Mouse (Mus musculus): ENCODE measurements around the gene Fam122a.
A peak's percentile ranks its signal among the peaks of the same experiment; 100 is the strongest.

Fam122a gene

GRCm38 (mm10) chr19:24476929-24477882, at the start of gene Fam122a:
Gene Fam122a, minus strand, starts transcription at chr19:24477356.
- peak; percentile 93 for DNase-seq (ENCODE audit: low spot score)

GRCm38 (mm10) chr19:24523476-24524313, 46.5 kb upstream of the Fam122a start:
- no peak for DNase-seq (ENCODE audit: low spot score)

DNA sequence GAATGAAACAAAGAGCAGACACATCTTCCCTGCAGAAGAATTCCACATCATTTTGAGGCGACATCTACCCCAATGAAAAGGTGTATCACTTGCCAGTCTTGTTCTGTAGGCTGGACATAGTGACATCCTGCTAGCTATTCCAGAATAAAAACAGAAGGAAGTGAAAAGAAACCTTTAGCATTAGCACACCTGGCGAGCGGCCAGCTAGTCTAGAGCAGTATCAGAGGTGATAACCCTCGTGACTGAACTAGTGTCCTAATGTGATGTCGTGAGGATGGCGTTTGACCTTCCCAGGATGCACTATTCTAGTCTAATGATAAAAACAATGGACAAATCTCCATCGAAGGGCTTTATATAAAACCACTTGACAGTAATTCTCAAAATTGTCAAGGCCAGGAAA, 44.8 kb upstream of the Fam122a start:
- no peak for DNase-seq (ENCODE audit: low spot score)

DNA sequence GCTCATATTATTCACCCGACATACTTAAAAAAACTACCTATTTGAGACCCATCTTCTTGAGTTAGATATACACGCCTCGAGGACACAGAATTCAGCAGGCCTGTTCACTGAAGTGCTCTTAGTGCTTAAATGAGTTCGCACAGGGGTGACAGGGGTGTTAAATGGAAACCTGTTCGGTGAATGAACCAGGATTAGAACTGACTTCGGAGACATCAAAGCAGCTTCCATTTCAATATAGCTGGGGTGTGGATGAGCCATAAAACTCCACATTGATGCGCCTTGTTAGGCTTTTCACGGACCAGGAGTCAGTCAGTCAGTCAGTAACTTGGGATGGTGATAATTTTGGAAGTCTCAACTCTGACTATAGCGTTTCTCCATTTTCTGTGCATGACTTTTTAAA, 44.0 kb upstream of the Fam122a start:
- DNase-seq (ENCODE audit: low spot score) = no peak

GRCm38 (mm10) chr19:24519732-24520409, 42.7 kb upstream of the Fam122a start:
- no peak for DNase-seq (ENCODE audit: low spot score)

DNA sequence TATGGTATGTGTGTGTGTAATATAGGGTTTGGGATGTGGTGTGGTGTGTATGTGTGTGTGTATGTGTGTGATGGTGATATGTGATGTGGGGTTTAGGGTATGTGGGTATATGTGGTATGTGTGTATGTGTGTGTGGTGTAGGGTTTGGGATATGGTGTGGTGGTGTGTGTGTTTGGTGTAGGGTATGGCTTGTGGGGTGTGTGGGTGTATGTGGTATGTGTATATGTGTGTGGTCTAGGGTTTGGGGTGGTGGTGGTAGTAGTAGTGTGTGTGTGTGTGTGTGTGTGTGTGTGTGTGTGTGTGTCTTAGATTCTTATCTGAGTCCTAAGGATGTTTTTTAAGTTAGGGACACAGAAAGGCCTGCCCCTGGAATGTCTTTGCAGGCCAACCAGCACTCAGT, 41.2 kb upstream of the Fam122a start:
- DNase-seq (ENCODE audit: low spot score) = no peak

GRCm38 (mm10) chr19:24517057-24517456, 39.9 kb upstream of the Fam122a start:
- DNase-seq (ENCODE audit: low spot score) = no peak

DNA sequence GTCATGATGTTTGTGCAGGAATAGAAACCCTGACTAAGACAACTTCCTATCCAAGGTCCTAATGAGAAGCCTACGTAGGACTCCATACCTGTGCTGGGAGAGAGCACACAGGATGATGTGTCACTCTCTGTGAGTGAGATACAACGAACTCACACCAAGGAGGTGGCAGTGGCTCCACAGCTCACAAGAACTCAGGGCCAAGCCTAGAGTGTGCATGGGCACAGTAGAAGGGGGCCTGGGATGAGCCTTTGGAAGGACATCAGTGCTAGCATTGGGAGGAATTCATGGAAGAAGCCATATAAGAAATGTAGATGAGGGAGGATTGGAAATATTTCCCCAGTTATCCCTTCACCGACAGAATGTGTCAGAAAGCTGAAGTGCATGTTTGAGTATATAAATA, 38.8 kb upstream of the Fam122a start:
- DNase-seq (ENCODE audit: low spot score) = no peak

DNA sequence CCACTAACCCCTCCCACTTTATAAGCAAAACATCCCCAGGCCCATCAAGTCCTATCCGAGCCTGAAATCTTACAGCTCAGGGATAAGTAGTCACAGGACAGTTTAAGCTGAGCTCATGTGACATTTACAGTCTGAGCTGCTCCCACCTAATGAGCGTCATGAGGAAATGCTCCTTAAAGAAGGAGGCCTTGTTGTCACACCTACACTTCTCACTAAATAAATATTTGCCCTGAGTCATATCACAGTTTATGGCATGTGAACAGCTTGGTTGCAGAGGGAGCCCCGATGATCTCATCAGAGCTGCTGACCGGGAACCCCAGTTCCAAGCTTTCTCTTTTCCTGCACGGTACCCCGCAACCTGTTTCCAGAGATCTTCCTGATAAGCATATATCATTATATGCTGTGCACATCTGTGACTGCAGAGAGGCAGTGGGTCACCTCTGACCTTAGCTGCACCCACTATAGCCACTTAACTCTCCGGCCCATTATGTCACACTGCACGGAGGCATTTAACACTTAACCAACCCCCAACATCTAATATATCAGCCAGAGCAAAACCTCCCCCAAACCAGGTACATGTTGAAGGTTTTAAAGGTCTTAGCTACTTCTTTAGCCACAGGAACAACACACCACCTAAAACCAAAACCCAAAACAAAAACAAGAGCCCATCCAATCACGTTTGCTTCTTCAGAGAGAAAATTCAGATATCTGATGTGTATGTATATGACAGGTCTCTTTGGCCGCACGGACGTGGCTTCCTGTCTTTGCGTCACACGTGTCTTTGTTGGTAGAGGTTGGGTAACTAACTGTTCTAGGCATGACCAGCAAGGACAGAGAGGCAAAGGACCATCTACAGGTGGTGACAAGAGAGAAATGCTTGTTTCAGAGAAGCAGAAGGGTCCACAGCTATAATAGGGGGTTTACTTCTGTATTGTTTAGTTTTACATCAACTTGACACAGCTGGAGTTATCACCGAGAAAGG, 37.8 kb upstream of the Fam122a start:
- no peak for DNase-seq (ENCODE audit: low spot score)

DNA sequence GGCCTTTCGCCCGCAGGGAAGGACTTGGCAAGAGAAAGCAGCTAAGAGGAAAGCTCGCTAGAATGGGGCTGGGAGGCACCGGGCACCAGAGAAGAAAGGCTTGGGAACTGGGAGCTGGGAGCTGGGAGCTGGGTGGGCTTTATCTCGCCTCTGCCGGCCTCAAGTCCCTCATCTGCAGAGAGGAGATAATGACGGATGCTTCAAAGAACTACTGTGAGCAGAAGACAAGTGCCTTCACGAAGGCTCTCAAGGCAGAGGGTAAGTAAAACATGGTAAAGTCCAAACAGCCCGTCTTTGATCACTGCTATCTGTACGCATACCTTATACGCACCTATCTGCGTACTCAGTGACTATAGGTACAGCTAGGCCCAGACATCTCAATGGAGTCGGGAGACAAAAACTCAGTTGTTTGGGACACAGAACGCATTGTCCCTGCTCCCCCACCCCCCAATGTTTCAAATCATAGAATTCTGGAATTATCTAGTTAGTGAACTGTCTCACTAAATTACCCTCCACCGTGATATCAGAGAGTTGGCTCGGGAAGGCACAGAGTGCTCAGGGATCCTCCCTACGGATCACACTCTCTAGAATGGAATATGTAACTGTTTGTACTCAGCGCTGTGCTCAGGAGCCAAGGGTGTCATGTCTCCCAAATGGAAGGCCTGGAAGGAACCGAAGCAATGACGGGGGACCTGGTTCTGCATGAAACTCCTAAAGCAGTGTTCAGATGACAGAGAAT, 36.1 kb upstream of the Fam122a start:
- no peak for DNase-seq (ENCODE audit: low spot score)

- DNase-seq (ENCODE audit: low spot score) = no peak
These were observed 34.8 kb upstream of the Fam122a start for GRCm38 (mm10) chr19:24511939-24512338.

GRCm38 (mm10) chr19:24509391-24509790, 32.2 kb upstream of the Fam122a start:
- no peak for DNase-seq (ENCODE audit: low spot score)

GRCm38 (mm10) chr19:24508087-24508767, 31.1 kb upstream of the Fam122a start:
- DNase-seq (ENCODE audit: low spot score) = no peak

- no peak for DNase-seq (ENCODE audit: low spot score)
These were observed 25.7 kb upstream of the Fam122a start for GRCm38 (mm10) chr19:24502736-24503421.

DNA sequence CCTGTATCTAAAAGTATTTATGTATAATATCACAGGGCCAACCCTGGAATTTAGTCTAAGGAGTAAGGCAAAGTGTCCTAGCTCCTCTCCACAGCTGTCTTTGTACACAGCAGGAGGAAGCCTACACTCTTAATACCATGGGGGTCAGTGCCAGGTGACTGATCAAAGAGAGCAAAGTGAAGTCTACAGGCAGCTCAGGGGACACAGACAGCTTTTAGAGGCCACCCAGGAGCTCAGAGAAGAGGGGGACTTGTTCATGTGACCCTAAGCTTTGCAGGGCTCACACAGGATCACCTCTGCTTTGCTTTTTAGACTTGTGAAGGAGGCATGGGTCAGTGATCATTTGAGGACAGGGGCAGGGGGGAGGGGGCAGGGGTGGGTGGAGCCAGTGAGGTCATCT, 24.4 kb upstream of the Fam122a start:
- no peak for DNase-seq (ENCODE audit: low spot score)

- DNase-seq (ENCODE audit: low spot score) = no peak
These were observed 23.3 kb upstream of the Fam122a start for GRCm38 (mm10) chr19:24500431-24500830.

DNA sequence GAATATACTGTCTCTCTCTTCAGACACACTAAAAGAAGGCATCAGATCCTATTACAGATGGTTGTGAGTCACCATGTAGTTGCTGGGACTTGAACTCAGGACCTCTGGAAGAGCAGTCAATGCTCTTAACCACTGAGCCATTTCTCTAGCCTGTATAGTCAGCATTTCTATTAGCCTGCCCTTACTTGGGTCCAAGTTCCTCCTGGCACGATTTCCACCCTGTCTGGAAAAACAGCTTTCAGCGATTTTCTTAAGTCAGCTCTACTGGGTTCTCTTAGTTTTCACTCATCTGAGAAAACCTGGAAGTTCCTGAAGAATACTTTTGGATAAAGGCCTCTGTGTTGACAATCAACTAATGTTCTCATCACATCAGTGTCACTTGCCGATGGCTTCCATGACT, 22.1 kb upstream of the Fam122a start:
- DNase-seq (ENCODE audit: low spot score) = no peak

DNA sequence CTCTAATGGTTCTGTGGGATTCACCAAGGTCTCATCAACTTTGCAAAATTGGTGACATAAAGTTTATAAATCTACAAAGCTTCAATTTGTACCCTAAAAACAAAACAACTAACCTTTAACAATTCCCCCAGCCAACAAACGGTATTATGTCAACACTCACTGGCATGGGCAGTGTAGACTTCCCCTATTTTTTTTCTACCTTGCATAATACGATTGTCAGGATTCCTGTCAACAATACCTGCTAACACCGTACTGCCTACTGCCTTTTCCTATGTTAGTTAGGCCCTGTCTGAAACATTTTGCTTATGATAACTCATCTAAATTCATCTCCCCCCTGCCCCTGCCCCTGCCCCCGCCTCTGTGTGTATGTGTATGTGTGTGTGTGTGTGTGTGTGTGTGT, 16.7 kb upstream of the Fam122a start:
- no peak for DNase-seq (ENCODE audit: low spot score)

DNA sequence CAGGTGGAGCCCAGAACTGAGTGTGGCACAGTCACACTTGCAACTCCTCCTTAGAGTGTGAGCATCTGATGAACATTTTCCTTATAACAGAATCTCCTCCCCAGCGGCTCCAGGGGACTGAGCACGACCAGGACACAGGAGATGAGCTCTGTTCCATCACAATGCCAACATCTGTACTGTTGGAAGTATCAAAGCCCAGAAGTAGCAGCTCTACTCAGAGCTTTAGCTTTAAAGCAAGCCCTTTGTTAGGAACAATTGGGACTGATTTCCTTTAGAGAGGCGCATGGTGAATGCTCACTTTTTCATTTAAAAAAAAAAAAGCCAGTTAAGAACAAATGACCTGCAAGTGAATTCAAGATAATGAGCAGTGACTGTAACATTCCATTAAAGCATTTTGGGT, 14.7 kb upstream of the Fam122a start:
- no peak for DNase-seq (ENCODE audit: low spot score)
